Mouse (Mus musculus) heart, adult 2 months (tissue): ENCODE measurements around the gene Znrd1as. TPM values are rescaled to one million over a fixed set of nuclear protein-coding genes. Genes with fewer than 3 reads are reported as not detected.

Experiments used
- DNase-seq, 2 experiments: peaks; one replicate each; pipeline ENCODE4 v3.0.0; 2021
- H3K27ac ChIP-seq: fragments of 200-600 bp; 2 replicates; pipeline ENCODE4 v1.8.1; 2022
- H3K27me3 ChIP-seq: fragments of 200-500 bp; 2 replicates; pipeline ENCODE4 v1.6.1; 2012; ENCODE audit warnings: mild to moderate bottlenecking, low read length, inconsistent platforms, mixed read lengths; ENCODE audit not compliant: control insufficient read depth, insufficient read depth
- H3K36me3 ChIP-seq: fragments of 200-500 bp; 2 replicates; pipeline ENCODE4 v1.6.1; 2012; ENCODE audit warnings: low read length, inconsistent platforms; ENCODE audit not compliant: control insufficient read depth, insufficient read depth
- H3K4me1 ChIP-seq: fragments of 200-500 bp; 2 replicates; pipeline ENCODE4 v1.6.1; 2011; ENCODE audit warnings: low read length; ENCODE audit not compliant: control insufficient read depth, insufficient read depth
- H3K4me3 ChIP-seq: fragments of 200-600 bp; 2 replicates; pipeline ENCODE4 v1.8.1; 2022
- H3K79me2 ChIP-seq: fragments of 200-500 bp; replicated peaks from 2 replicates; pipeline ENCODE4 v1.6.1; 2012; ENCODE audit warnings: mild to moderate bottlenecking, inconsistent platforms, low read length, moderate library complexity, mixed read lengths; ENCODE audit not compliant: control insufficient read depth, insufficient read depth
- H3K9ac ChIP-seq: fragments of 200-500 bp; 2 replicates; pipeline ENCODE4 v1.6.1; 2012; ENCODE audit warnings: low read depth, mild to moderate bottlenecking, control low read depth, inconsistent platforms, low read length, mixed read lengths
- CTCF ChIP-seq: fragments of 200-600 bp; IDR thresholded peaks from 2 replicates; pipeline ENCODE4 v1.8.1; 2022; ENCODE audit warnings: antibody characterized with exemption, mild to moderate bottlenecking, moderate library complexity
- EP300 ChIP-seq: fragments of 200-500 bp; IDR thresholded peaks from 2 replicates; pipeline ENCODE4 v1.6.1; 2011; ENCODE audit warnings: low read depth, low read length, control low read depth; ENCODE audit not compliant: insufficient read depth
- POLR2A ChIP-seq: fragments of 200-500 bp; IDR thresholded peaks from 2 replicates; pipeline ENCODE4 v1.6.1; 2011; ENCODE audit warnings: mild to moderate bottlenecking, low read depth, low read length, control low read depth; ENCODE audit not compliant: insufficient read depth
- WGBS: fragments of 180-500 bp; shearing (Covaris S2); methylation state at CpG from one replicate; pipeline ENCODE4 v1.1.7; 2018; 5-methylcytosine and 5-hydroxymethylcytosine counted together
- intact Hi-C: fragments of 180-260 bp; cut with DNase I; formaldehyde crosslinking; loops from one replicate; pipeline ENCODE4 v1.15.1; 2025
- polyA plus RNA-seq: library from polyadenylated mRNA; depleted of rRNA; stranded (reverse); fragments of >200 nt; gene quantifications from 2 replicates; pipeline ENCODE4 v1.2.3, GENCODE M21; 2012
- total RNA-seq, 2 experiments: library from RNA; stranded (reverse); gene quantifications; 2 replicates each; pipeline ENCODE4 v1.2.3; 2021

Znrd1as gene
- total and polyA plus RNA-seq, 3 experiments = 4.0 to 18.2 (median 14.1) TPM

DNA sequence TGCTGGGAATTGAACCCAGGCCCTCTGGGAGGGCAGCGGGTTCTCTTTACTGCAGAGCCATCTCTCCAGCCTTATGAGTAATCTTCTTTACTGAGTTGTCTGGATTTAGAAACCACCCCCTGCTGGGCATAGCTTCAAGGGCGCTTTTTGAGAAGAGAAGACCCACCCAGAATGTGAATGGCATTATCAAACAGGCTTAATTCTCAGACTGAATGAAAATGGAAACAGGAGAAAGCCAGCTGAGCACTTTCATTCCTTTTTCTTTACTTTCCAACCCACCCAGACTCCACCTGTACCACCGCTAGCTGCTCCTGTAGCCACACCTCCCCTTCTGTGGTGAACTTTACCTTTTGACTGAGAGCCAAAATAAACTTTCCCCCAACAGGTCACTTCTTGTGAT, 37.1 kb downstream of the Znrd1as start:
- 80% methylated on average over 3 of the region's 3 CpGs for WGBS
- Histone ChIP-seq H3K4me3 (no peak overlapping the region), H3K9ac (no peak overlapping the region), H3K27me3 (0 out of 2 replicates have a peak, but pooled peaks cover 1% of the 10 kb centered on the region), H3K4me1 (no peaks in the 10 kb centered on the region), H3K79me2 (no peaks in the 10 kb centered on the region), H3K27ac (no peak overlapping the region), H3K36me3 (no peaks in the 10 kb centered on the region)
- no peak for DNase-seq
- TF ChIP-seq CTCF (no peak), POLR2A (no peak), EP300 (no peak)
- intact Hi-C loops = no loop called here

- Histone ChIP-seq H3K79me2 (no peaks in the 10 kb centered on the region), H3K27me3 (no peaks in the 10 kb centered on the region), H3K36me3 (no peaks in the 10 kb centered on the region), H3K9ac (no peak overlapping the region), H3K27ac (no peak overlapping the region), H3K4me3 (no peak overlapping the region), H3K4me1 (no peaks in the 10 kb centered on the region)
- TF ChIP-seq EP300 (no peak), CTCF (peak; percentile 91)
- intact Hi-C loops = loop anchor here (1.0 to 2.0 kb wide), 2 partner anchors 50 to 82 kb away; no protein-coding TSS in a partner anchor
- WGBS = 26% methylated on average over 7 of the region's 7 CpGs
- DNase-seq = peak; percentile 62 to 78
Measured at GRCm38 (mm10) chr17:36997033-36997735, 38.8 kb downstream of the Znrd1as start.

DNA sequence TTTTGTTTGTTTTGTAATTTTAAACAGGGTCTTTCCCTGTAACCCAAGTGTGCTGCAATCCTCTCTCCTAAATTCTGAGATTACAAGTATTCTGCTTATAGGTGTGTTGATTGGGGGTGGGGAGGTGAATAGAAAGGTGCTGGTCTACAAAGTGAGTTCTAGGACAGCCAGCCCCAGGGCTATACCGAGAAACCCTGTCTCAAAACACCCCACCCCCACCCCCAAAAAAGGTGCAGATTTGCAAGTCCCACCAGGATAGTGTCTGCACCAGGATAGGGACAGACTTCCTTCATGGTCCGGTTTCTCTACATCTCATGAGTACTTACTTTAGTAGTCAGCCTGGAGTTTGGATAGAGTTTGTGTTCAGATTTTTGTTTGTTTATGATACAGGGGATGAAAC, 40.1 kb downstream of the Znrd1as start:
- no peaks in the 10 kb centered on the region for H3K36me3 ChIP-seq
- DNase-seq = no peak
- intact Hi-C loops = no loop called here
- 62% methylated on average over 2 of the region's 2 CpGs for WGBS
- no peaks in the 10 kb centered on the region for H3K27me3 ChIP-seq
- no peaks in the 10 kb centered on the region for H3K79me2 ChIP-seq
- H3K4me3 ChIP-seq = no peak overlapping the region
- TF ChIP-seq POLR2A (no peak), CTCF (no peak), EP300 (no peak)
- H3K9ac ChIP-seq = no peak overlapping the region
- no peak overlapping the region for H3K27ac ChIP-seq
- no peaks in the 10 kb centered on the region for H3K4me1 ChIP-seq

DNA sequence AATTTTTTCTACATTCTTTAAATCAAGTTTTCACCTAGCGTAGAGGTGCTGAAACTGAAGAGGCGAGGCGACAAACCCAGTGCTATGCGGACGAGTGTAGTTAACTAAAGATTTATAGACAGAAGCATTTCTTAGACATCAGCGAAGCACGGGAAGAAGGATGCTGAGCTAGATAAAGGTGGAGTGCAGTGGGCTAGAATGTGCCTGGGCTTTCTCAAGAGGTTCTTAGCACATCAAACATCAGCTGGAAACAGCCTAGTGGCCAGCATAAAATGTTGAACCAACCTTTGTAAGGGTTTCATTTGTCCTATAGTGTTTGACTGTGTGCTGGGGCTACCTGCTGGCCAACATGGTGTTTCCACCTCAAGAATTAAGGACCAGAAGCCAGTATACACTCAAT, 42.5 kb downstream of the Znrd1as start, which contains the start of gene Zfp57:
Gene Zfp57, plus strand, starts transcription at position 301 of the 400 bp plus-strand sequence.
- no peak within 1 kb of the TSS for H3K27ac ChIP-seq
- H3K36me3 ChIP-seq = no peaks in the 10 kb centered on the region
- intact Hi-C loops = no loop called here
- no peaks in the 10 kb centered on the region for H3K4me1 ChIP-seq
- TF ChIP-seq CTCF = no peak
- TF ChIP-seq POLR2A = no peak
- no peak for TF ChIP-seq EP300
- H3K4me3 ChIP-seq = no peak within 1 kb of the TSS
- WGBS = 92% methylated on average over 7 of the region's 7 CpGs
- DNase-seq = no peak
- no peak within 1 kb of the TSS for H3K9ac ChIP-seq
- H3K79me2 ChIP-seq = no peaks in the 10 kb centered on the region
- H3K27me3 ChIP-seq = no peaks in the 10 kb centered on the region

DNA sequence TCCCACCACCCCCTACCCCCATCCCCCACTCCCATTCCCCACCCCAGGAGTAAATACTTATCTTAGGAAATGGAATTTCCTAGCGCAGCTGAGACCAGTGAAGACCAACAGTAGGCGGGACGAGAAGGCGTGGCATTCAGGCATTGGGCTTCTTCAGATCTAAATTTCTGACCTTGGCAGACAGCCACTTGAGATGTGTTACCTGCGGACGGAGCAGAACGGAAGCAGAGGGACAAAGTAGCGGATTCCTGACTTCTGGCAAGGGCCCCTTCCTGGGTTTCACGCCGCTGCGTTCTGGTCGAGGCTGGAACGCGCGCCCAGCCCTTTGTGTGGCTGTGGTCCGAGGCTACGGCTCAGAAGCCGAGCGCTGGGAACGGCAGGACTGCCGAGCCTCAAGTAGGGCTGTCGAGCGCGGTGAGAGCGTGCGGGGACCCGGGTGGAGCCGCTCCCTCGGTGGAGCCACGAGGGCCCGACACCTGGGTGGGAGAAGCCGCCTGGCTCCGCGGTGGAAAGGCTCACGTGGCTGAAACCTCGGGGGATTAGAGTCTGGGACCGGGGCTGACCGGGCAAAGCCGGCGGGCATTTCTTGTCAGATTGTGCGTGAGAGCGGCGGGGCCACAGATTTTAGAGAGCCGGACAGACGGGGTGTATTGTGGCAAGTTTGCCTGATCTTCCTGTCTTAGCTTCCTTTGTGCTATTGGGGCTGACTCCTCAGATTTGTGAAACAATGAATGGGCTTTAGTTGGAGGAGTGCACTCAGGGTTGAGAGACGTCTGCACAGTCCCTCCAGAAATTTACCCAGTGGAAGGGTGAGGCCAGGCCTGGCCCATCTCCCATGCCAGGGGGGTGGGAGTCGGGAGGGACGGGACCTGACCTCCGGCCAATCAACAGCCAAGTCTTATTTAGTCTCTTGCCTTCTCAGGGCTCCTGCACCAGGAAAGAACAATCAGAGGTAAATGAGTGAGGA, 44.3 kb downstream of the Znrd1as start:
- Histone ChIP-seq H3K4me1 (no peaks in the 10 kb centered on the region), H3K36me3 (no peaks in the 10 kb centered on the region), H3K79me2 (no peaks in the 10 kb centered on the region), H3K9ac (peak overlapping the region; percentile 63), H3K27ac (peak overlapping the region; percentile 59), H3K4me3 (peak overlapping the region; percentile 60), H3K27me3 (no peaks in the 10 kb centered on the region)
- DNase-seq = peak; percentile 44 to 53
- WGBS = 1% methylated on average over 49 of the region's 49 CpGs
- TF ChIP-seq POLR2A (no peak), EP300 (no peak), CTCF (no peak)
- intact Hi-C loops = no loop called here

GRCm38 (mm10) chr17:37003366-37003765, 45.0 kb downstream of the Znrd1as start:
- H3K4me1 ChIP-seq = no peaks in the 10 kb centered on the region
- no peak overlapping the region for H3K27ac ChIP-seq
- no peaks in the 10 kb centered on the region for H3K36me3 ChIP-seq
- H3K9ac ChIP-seq = no peak overlapping the region
- WGBS = 27% methylated on average over 4 of the region's 4 CpGs
- no peaks in the 10 kb centered on the region for H3K27me3 ChIP-seq
- DNase-seq = no peak
- TF ChIP-seq POLR2A = no peak
- no peak for TF ChIP-seq CTCF
- no peak for TF ChIP-seq EP300
- no peaks in the 10 kb centered on the region for H3K79me2 ChIP-seq
- H3K4me3 ChIP-seq = peak overlapping the region; percentile 60; the same call in 1 of the 2 replicates
- intact Hi-C loops = no loop called here
